Mouse (Mus musculus) hindbrain, postnatal 0 days (tissue): Measurements from ENCODE around the gene Epas1. TPM values are rescaled to one million over a fixed set of nuclear protein-coding genes. Genes with fewer than 3 reads are reported as not detected.

Source experiments
- ATAC-seq: fragments of 200-750 bp; cut with Nextera tagmentation; 2 replicates; pipeline ENCODE4 v1.8.0; 2017; ENCODE audit warnings: mild to moderate bottlenecking, moderate TSS enrichment, moderate library complexity
- DNase-seq: peaks from one replicate; pipeline ENCODE4 v3.0.0-alpha.2; 2015; ENCODE audit warnings: low spot score
- H3K27ac ChIP-seq: fragments of 300-500 bp; sonication (generic); 2 replicates; pipeline ENCODE4 v1.5.1; 2014; ENCODE audit warnings: mild to moderate bottlenecking
- H3K27me3 ChIP-seq: fragments of 300-500 bp; sonication (generic); 2 replicates; pipeline ENCODE4 v1.6.1; 2014; ENCODE audit warnings: low read length, mixed read lengths; ENCODE audit not compliant: insufficient read depth
- H3K36me3 ChIP-seq: fragments of 300-500 bp; sonication (generic); 2 replicates; pipeline ENCODE4 v1.6.1; 2014; ENCODE audit warnings: low read length, mixed read lengths; ENCODE audit not compliant: insufficient read depth
- H3K4me1 ChIP-seq: fragments of 300-500 bp; sonication (generic); 2 replicates; pipeline ENCODE4 v1.6.1; 2014; ENCODE audit warnings: antibody characterized with exemption, low read length, mixed read lengths; ENCODE audit not compliant: insufficient read depth
- H3K4me2 ChIP-seq: fragments of 300-500 bp; sonication (generic); 2 replicates; pipeline ENCODE4 v1.6.1; 2014; ENCODE audit warnings: low read depth, mild to moderate bottlenecking, low read length, moderate library complexity, mixed read lengths
- H3K4me3 ChIP-seq: fragments of 300-500 bp; sonication (generic); 2 replicates; pipeline ENCODE4 v1.5.1; 2014; ENCODE audit warnings: low read length
- H3K9ac ChIP-seq: fragments of 300-500 bp; sonication (generic); replicated peaks from 2 replicates; pipeline ENCODE4 v1.6.1; 2014; ENCODE audit warnings: mild to moderate bottlenecking, low read length, moderate library complexity, mixed read lengths
- H3K9me3 ChIP-seq: fragments of 300-500 bp; sonication (generic); 2 replicates; pipeline ENCODE4 v1.6.1; 2016; ENCODE audit warnings: low read length, mixed read lengths
- CTCF ChIP-seq: IDR thresholded peaks from 2 replicates; pipeline ENCODE4 v1.5.1; 2016; ENCODE audit warnings: antibody characterized with exemption, control low read depth, low read depth
- WGBS: fragments of 180-500 bp; shearing (Covaris S2); extraction: QIAGEN DNeasy Blood & Tissue Kit; methylation state at CpG from one replicate; pipeline ENCODE4 v1.1.7; 2014; 5-methylcytosine and 5-hydroxymethylcytosine counted together
- polyA plus RNA-seq: library from polyadenylated mRNA; unstranded; fragments of >200 nt; fragmentation: Nextera tagmentation; extraction: Ambion mirVana; gene quantifications from 2 replicates; pipeline ENCODE4 v1.2.1, GENCODE M21; 2015
- total RNA-seq: library from RNA; depleted of rRNA; stranded (reverse); fragments of >200 nt; gene quantifications from 2 replicates; pipeline ENCODE4 v1.2.3, GENCODE M21; 2014

Epas1 gene
- total and polyA plus RNA-seq, 2 experiments from 2014 or later, result 5.6 to 16.7 TPM

GRCm38 (mm10) chr17:86798460-86798859 lies 45.0 kb downstream of the Epas1 start:
- no peaks in the 10 kb centered on the region for H3K27me3 ChIP-seq
- ATAC-seq (no peak), DNase-seq (no peak)
- no peak overlapping the region for H3K27ac ChIP-seq
- H3K36me3 ChIP-seq, result no peaks in the 10 kb centered on the region
- H3K4me1 ChIP-seq, result 0 out of 2 replicates have a peak, but pooled peaks cover 9% of the 10 kb centered on the region
- no peaks in the 10 kb centered on the region for H3K9me3 ChIP-seq
- 66% methylated on average over 8 of the region's 8 CpGs for WGBS
- no peak overlapping the region for H3K9ac ChIP-seq
- H3K4me2 ChIP-seq, result no peak overlapping the region
- no peak overlapping the region for H3K4me3 ChIP-seq
- no peak for TF ChIP-seq CTCF

DNA sequence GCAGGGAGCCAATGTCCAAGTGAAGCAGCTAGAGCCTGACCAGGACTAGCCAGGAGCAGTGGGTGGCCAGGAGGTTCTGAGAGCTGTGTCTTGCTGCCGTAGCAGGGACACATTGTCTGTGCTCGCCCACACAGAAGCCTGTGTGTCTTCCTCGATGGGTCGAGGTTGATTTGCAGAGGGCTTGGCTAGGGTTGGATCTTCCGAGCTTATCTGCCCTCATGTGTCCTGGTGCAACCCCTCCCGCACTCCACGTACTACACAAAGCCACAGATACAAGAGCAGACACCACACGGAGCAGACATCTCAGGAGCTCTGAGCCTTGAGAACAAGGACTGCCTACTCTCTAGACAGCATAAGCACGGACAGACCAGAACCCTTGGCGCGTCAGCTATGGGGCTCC lies 45.5 kb downstream of the Epas1 start:
- Histone ChIP-seq H3K9ac (no peak overlapping the region), H3K9me3 (no peaks in the 10 kb centered on the region), H3K4me1 (0 out of 2 replicates have a peak, but pooled peaks cover 9% of the 10 kb centered on the region), H3K4me2 (no peak overlapping the region), H3K27me3 (no peaks in the 10 kb centered on the region), H3K27ac (no peak overlapping the region), H3K36me3 (no peaks in the 10 kb centered on the region), H3K4me3 (no peak overlapping the region)
- ATAC-seq, result no peak
- TF ChIP-seq CTCF, result no peak
- DNase-seq, result no peak
- 64% methylated on average over 11 of the region's 11 CpGs for WGBS

DNA sequence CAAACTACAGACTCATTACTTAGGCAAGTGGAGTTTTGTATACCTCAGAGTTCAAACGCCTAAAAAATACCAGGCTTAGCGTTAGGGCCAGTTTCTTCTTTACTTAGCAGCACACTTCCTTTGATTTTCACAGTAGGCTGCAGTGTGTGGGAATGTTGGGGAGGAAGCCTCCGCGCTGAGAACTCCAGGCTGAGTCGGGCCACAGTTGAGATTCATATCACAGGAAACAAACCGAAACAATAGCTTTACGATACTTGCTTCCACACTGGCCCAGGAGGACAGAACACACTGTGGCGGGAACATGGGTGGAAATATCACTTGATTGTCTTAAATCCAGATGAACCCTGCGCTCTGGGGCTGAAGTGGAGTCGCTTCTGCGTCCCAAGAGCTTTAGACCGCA lies 47.0 kb downstream of the Epas1 start:
- no peaks in the 10 kb centered on the region for H3K9me3 ChIP-seq
- 72% methylated on average over 12 of the region's 12 CpGs for WGBS
- H3K27ac ChIP-seq, result peak overlapping the region; percentile 5; the same call in 1 of the 2 replicates

DNA sequence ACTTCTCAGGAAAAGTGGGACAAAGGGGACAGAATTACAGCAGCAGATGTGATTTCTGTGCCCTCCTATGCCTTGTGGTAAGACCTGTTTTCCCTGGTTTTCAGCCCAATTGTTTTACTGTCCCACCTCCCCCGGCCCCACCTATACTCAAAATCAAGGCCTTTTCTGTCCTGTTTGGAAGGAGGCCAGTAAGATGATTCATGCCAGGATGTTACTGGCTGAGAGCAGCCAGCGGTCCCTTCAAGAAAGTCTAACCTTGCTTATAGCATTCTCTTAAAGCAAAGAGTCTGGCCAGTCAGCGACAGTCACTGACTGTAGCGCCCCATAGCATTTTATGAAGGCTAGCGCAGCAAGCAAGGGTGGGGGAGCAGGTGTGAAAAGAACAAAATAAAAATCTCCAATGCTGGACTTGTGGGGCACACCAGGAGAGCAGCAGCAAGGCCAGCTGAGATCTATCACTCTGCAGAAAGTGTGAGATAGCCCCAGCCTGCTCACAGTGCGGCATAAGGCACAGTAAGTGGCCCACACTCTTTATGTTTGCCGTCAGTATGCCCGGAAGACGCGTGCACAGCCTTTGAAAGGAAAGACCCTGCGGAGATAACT lies 47.8 kb downstream of the Epas1 start:
- DNase-seq (no peak), ATAC-seq (no peak)
- Histone ChIP-seq H3K27ac (peak overlapping the region; percentile 32; the same call in 1 of the 2 replicates), H3K4me2 (no peak overlapping the region), H3K4me1 (0 out of 2 replicates have a peak, but pooled peaks cover 9% of the 10 kb centered on the region), H3K4me3 (no peak overlapping the region), H3K9ac (no peak overlapping the region), H3K36me3 (no peaks in the 10 kb centered on the region), H3K9me3 (no peaks in the 10 kb centered on the region), H3K27me3 (no peaks in the 10 kb centered on the region)
- 60% methylated on average over 11 of the region's 11 CpGs for WGBS
- TF ChIP-seq CTCF, result 0 out of 2 replicates have a peak, but pooled peaks have one; percentile 13

More for the DNA sequence above, 47.0 kb downstream of the Epas1 start:
- Histone ChIP-seq H3K4me3 (no peak overlapping the region), H3K27me3 (no peaks in the 10 kb centered on the region), H3K36me3 (no peaks in the 10 kb centered on the region), H3K9ac (no peak overlapping the region), H3K4me2 (no peak overlapping the region), H3K4me1 (0 out of 2 replicates have a peak, but pooled peaks cover 9% of the 10 kb centered on the region)
- no peak for TF ChIP-seq CTCF
- no peak for DNase-seq
- ATAC-seq, result no peak

DNA sequence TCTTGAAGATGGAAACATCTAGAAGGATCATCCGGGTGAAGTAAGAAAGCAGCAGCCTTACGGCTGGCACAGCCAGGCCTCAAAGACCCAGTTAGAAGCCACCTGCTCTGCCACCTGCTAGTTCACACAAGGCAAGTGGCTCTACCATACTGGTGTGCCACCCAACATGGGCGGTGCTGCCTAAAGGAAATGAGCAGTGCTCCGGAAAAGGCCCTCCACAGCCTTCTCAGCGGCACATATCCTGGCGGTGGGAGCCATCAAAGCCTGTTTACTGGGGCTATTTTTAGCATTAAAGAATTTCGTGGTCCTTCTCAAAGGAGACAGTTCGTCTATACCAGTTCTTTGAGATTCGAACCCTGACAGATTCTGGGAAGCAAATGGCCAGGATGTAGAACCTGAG lies 48.4 kb downstream of the Epas1 start:
- Histone ChIP-seq H3K4me2 (no peak overlapping the region), H3K4me1 (0 out of 2 replicates have a peak, but pooled peaks cover 9% of the 10 kb centered on the region), H3K36me3 (no peaks in the 10 kb centered on the region), H3K27ac (peak overlapping the region; percentile 57; the same call in 1 of the 2 replicates), H3K9ac (no peak overlapping the region), H3K9me3 (no peaks in the 10 kb centered on the region), H3K27me3 (no peaks in the 10 kb centered on the region), H3K4me3 (no peak overlapping the region)
- WGBS, result 57% methylated on average over 9 of the region's 9 CpGs
- ATAC-seq (no peak), DNase-seq (no peak)
- no peak for TF ChIP-seq CTCF

DNA sequence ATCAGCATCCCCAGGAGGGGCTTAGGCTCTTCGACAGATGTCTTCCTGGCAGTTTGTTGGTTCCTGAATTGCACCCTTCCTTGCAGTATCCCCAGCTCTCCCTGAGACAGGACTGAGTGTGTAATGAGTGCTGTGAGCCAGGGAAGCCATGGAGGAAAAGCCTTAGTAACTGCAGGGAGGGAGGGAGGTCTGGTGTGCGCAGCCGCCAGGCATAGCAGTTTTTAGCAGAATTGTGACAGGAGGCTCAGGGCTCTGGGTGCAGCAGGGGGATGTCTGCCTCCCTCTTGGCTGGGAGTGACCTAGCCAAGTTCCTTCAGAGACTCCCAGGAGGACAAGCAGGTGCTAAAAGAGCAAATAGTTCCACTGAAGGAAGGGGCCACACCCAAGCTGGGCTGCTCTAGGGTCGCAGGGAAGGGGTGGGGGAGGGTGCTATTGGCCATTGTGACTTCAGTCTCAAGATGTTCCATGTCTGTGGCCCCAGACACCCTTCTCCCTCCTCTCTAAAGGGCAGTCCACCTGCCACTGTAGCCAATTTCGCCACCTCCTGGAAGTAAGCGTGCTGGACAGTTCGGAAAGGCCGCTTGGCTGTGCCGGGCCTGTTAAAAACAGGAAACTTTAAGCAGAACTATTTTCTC lies 49.0 kb downstream of the Epas1 start:
- DNase-seq (no peak), ATAC-seq (peak; percentile 38; the same call in 1 of the 2 replicates)
- 0 out of 2 replicates have a peak, but pooled peaks cover 9% of the 10 kb centered on the region for H3K4me1 ChIP-seq
- no peaks in the 10 kb centered on the region for H3K9me3 ChIP-seq
- H3K27me3 ChIP-seq, result no peaks in the 10 kb centered on the region
- no peaks in the 10 kb centered on the region for H3K36me3 ChIP-seq
- no peak overlapping the region for H3K4me2 ChIP-seq
- TF ChIP-seq CTCF, result peak; percentile 55
- no peak overlapping the region for H3K9ac ChIP-seq
- 68% methylated on average over 9 of the region's 9 CpGs for WGBS
- no peak overlapping the region for H3K4me3 ChIP-seq
- peak overlapping the region; percentile 57 for H3K27ac ChIP-seq

DNA sequence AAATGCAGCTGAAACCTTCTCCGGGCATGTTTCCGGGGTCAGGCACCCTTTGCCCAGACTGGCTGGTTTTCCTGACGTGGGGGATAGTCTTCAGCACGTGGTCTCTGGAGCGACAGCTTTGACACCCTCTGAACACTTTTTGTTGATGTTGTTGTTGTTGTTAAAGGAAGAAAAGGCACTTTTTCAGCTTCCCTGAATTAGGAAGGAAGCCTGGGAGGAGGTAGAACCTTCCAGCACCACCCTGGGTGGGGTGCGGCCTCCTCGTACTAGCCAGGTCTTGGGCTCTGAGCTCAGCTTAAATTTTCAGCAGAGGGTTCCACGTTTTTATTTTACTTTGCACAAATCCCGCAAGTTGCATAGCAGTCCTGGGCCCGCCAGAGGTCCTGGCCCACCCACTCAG lies 49.6 kb downstream of the Epas1 start:
- Histone ChIP-seq H3K9ac (no peak overlapping the region), H3K9me3 (no peaks in the 10 kb centered on the region), H3K4me1 (0 out of 2 replicates have a peak, but pooled peaks cover 9% of the 10 kb centered on the region), H3K4me2 (no peak overlapping the region), H3K4me3 (no peak overlapping the region), H3K27ac (no peak overlapping the region), H3K36me3 (no peaks in the 10 kb centered on the region), H3K27me3 (no peaks in the 10 kb centered on the region)
- WGBS, result 81% methylated on average over 10 of the region's 10 CpGs
- no peak for ATAC-seq
- TF ChIP-seq CTCF, result no peak
- DNase-seq, result no peak
